Mouse (Mus musculus): ENCODE data around the gene Bcr.
"Not testable (repeated sequence)": the region's sequence is repeated elsewhere in the genome, so short reads cannot be mapped to it uniquely, and the experiment has no call there.

The Bcr gene

GRCm38 (mm10) chr10:75060217-75060842 lies at the start of gene Bcr:
Gene Bcr, plus strand, starts transcription at chr10:75060592.
- in situ Hi-C loops (cut with MseI, MboI): no loop called here

- in situ Hi-C loops (cut with MseI, MboI): no loop called here
Observed at GRCm38 (mm10) chr10:75010704-75011103, 49.7 kb upstream of the Bcr start.

- in situ Hi-C loops (cut with MseI, MboI): no loop called here
Observed at GRCm38 (mm10) chr10:75015465-75015864, 44.9 kb upstream of the Bcr start.

- in situ Hi-C loops (cut with MseI, MboI): no loop called here
Observed at GRCm38 (mm10) chr10:75016481-75016880, 43.9 kb upstream of the Bcr start.

- in situ Hi-C loops (cut with MseI, MboI): loop anchor here (5.0 to 10.0 kb wide), 2 partner anchors 75 to 83 kb away; no protein-coding TSS in a partner anchor
Observed at GRCm38 (mm10) chr10:75020271-75020670, 40.1 kb upstream of the Bcr start.

- in situ Hi-C loops (cut with MseI, MboI): loop anchor here (5.0 to 10.0 kb wide), 2 partner anchors 76 to 84 kb away; no protein-coding TSS in a partner anchor
Observed at GRCm38 (mm10) chr10:75021138-75021537, 39.3 kb upstream of the Bcr start.

GRCm38 (mm10) chr10:75026491-75026890 lies 33.9 kb upstream of the Bcr start:
- in situ Hi-C loops (cut with MseI, MboI): loop anchor here in 1 of 2 experiments (10.0 kb wide), 1 partner anchor 82 kb away; no protein-coding TSS in a partner anchor

- in situ Hi-C loops (cut with MseI, MboI): loop anchor here in 1 of 2 experiments (10.0 kb wide), 1 partner anchor 84 kb away; no protein-coding TSS in a partner anchor
Observed at GRCm38 (mm10) chr10:75028743-75029142, 31.6 kb upstream of the Bcr start.

- in situ Hi-C loops (cut with MseI, MboI): loop anchor here in 1 of 2 experiments (10.0 kb wide), 1 partner anchor 85 kb away; no protein-coding TSS in a partner anchor
Observed at GRCm38 (mm10) chr10:75029677-75030076, 30.7 kb upstream of the Bcr start.

GRCm38 (mm10) chr10:75030234-75030633 lies 30.2 kb upstream of the Bcr start:
- in situ Hi-C loops (cut with MseI, MboI): no loop called here

GRCm38 (mm10) chr10:75031345-75032114 lies 28.9 kb upstream of the Bcr start:
- in situ Hi-C loops (cut with MseI, MboI): no loop called here

- in situ Hi-C loops (cut with MseI, MboI): no loop called here
Observed at GRCm38 (mm10) chr10:75032395-75032794, 28.0 kb upstream of the Bcr start, which contains the start of gene Rsph14. Gene Rsph14, minus strand, starts transcription at chr10:75032586.

GRCm38 (mm10) chr10:75036883-75037379 lies 23.5 kb upstream of the Bcr start, which contains the start of gene Rab36:
Gene Rab36, plus strand, starts transcription at chr10:75037058.
- in situ Hi-C loops (cut with MseI, MboI): no loop called here

- in situ Hi-C loops (cut with MseI, MboI): not testable (repeated sequence)
Observed at GRCm38 (mm10) chr10:75042060-75042459, 18.3 kb upstream of the Bcr start.

GRCm38 (mm10) chr10:75044459-75044858 lies 15.9 kb upstream of the Bcr start:
- in situ Hi-C loops (cut with MseI, MboI): no loop called here

- in situ Hi-C loops (cut with MseI, MboI): no loop called here
Observed at GRCm38 (mm10) chr10:75045831-75046230, 14.6 kb upstream of the Bcr start.

- in situ Hi-C loops (cut with MseI, MboI): no loop called here
Observed at GRCm38 (mm10) chr10:75048711-75049110, 11.7 kb upstream of the Bcr start.

- in situ Hi-C loops (cut with MseI, MboI): no loop called here
Observed at GRCm38 (mm10) chr10:75051364-75052074, 8.9 kb upstream of the Bcr start.

GRCm38 (mm10) chr10:75052902-75053301 lies 7.5 kb upstream of the Bcr start:
- in situ Hi-C loops (cut with MseI, MboI): no loop called here

GRCm38 (mm10) chr10:75053655-75054054 lies 6.7 kb upstream of the Bcr start:
- in situ Hi-C loops (cut with MseI, MboI): no loop called here

- in situ Hi-C loops (cut with MseI, MboI): no loop called here
Observed at GRCm38 (mm10) chr10:75054125-75054524, 6.3 kb upstream of the Bcr start.

GRCm38 (mm10) chr10:75055672-75056071 lies 4.7 kb upstream of the Bcr start:
- in situ Hi-C loops (cut with MseI, MboI): loop anchor here (5.0 kb wide), 1 partner anchor 97 kb away; no protein-coding TSS in a partner anchor

All from mouse trophoblast stem cell (cell line).